Mouse (Mus musculus): Measurements from ENCODE around the gene Ttc9b. TPM values are rescaled to one million over a fixed set of nuclear protein-coding genes. Genes with fewer than 3 reads are reported as not detected.
A peak's percentile ranks its signal among the peaks of the same experiment; 100 is the strongest.

Ttc9b gene
- polyA plus RNA-seq, 1 experiment from 2014 or later, result 66.2 TPM

DNA sequence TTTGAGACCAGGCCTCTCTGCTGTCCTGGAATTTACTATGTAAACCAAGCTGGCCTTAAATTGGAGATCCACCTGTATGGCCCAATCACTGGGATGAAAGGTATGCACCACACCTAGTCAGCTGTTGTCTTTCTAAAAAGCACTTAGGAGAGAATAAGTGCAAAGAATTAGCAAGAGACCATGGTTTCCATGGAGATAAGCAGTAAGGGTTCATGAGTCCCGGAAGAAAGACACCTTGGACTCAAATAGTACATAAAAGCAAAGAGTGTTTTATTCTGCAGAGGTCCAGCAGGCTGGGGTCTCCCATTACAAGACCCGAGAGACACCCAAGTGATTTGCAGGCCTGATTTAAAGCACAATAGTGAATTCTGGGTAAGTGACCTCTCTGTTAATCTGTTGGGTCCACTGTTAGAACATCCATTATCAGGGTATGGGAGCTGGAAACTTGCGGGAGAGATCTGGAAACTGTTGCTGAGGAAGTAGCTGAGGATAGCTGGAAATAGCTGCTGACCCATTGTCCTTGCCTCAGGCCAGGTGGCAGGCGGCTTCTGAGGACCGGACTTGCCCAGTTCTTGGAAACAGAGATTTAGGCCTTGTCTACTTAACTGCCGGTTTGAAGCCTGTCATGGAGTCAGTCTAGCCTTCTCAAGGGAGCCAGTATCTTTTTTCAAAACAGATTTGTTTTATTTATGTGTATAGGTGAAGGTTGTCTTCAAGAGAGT is 6.3 kb upstream of the Ttc9b start:
- WGBS, result 86% methylated on average over 6 of the region's 6 CpGs
- H3K9ac ChIP-seq (replicated peaks), result no peak overlapping the region

GRCm38 (mm10) chr7:27649723-27650122 is 4.0 kb upstream of the Ttc9b start:
- 90% methylated on average over 11 of the region's 11 CpGs for WGBS
- ATAC-seq (replicated peaks), result no peak

More for the DNA sequence above, 6.3 kb upstream of the Ttc9b start:
- Histone ChIP-seq H3K27ac (replicated peaks) (no peak overlapping the region), H3K9me3 (no peaks in the 10 kb centered on the region), H3K27me3 (no peaks in the 10 kb centered on the region), H3K4me1 (no peaks in the 10 kb centered on the region), H3K4me3 (no peak overlapping the region), H3K4me2 (replicated peaks) (no peak overlapping the region), H3K36me3 (no peaks in the 10 kb centered on the region)
- no peak for ATAC-seq (replicated peaks)

DNA sequence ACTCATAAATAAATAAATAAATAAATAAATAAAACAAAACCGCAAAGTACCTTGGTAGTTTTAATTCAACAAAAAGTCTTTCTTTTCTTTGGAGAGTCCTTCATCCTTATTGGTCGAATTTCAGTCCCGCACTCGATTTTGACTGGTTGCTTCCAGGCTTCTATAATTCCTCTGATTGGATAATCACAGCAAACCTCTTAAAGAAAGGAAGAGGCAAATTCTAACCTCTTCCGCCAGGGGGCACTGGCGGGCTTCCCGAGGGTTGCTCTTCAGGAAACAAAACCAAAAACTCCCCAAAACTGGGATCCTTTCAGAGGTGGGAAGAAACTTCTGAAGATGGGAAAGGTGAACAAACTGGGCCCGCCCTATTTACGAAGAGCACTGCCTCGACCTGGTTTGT is 2.8 kb upstream of the Ttc9b start:
- Histone ChIP-seq H3K27ac (replicated peaks) (no peak overlapping the region), H3K4me2 (replicated peaks) (no peak overlapping the region), H3K36me3 (no peaks in the 10 kb centered on the region), H3K4me3 (0 out of 2 replicates have a peak overlapping the region, but pooled peaks have one; percentile 3), H3K4me1 (peaks cover 21% of the 10 kb centered on the region), H3K27me3 (no peaks in the 10 kb centered on the region), H3K9me3 (no peaks in the 10 kb centered on the region), H3K9ac (replicated peaks) (no peak overlapping the region)
- no peak for ATAC-seq (replicated peaks)
- WGBS, result 6% methylated on average over 10 of the region's 10 CpGs

More at GRCm38 (mm10) chr7:27649723-27650122, 4.0 kb upstream of the Ttc9b start:
- H3K4me2 ChIP-seq (replicated peaks), result no peak overlapping the region
- no peaks in the 10 kb centered on the region for H3K27me3 ChIP-seq
- H3K9ac ChIP-seq (replicated peaks), result no peak overlapping the region
- H3K27ac ChIP-seq (replicated peaks), result no peak overlapping the region
- H3K36me3 ChIP-seq, result no peaks in the 10 kb centered on the region
- no peaks in the 10 kb centered on the region for H3K9me3 ChIP-seq
- H3K4me1 ChIP-seq, result peaks cover 12% of the 10 kb centered on the region
- no peak overlapping the region for H3K4me3 ChIP-seq

GRCm38 (mm10) chr7:27654607-27655276 is 1.0 kb downstream of the Ttc9b start:
- Histone ChIP-seq H3K4me1 (peaks cover 21% of the 10 kb centered on the region), H3K27me3 (no peaks in the 10 kb centered on the region), H3K36me3 (peaks cover 14% of the 10 kb centered on the region), H3K4me3 (peak overlapping the region; percentile 76), H3K27ac (replicated peaks) (peak overlapping the region; percentile 95; the same call in 1 of the 2 replicates), H3K9me3 (no peaks in the 10 kb centered on the region), H3K4me2 (replicated peaks) (peak overlapping the region; percentile 83), H3K9ac (replicated peaks) (no peak overlapping the region)
- ATAC-seq (replicated peaks), result no peak
- WGBS, result 62% methylated on average over 20 of the region's 20 CpGs

DNA sequence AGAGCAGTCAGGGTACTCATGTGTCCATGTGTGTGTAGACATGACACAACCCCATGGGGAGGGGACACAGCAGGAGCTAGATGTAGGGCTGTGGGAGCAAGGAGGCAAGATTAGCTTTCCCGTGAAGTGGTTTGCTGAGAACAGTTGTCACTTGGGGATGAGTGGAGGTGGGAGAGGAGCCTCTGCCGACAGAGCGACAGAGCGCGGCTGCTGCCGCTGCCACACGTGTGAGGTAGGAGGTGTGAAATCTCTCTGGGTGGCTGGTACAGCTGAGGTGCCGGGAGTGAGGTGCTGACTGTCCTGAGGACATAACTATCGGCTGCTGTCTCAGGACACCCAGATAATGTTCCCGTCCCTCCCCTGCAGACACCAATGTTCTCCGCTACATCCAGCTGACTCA is 1.8 kb downstream of the Ttc9b start:
- no peak overlapping the region for H3K27ac ChIP-seq (replicated peaks)
- H3K36me3 ChIP-seq, result peaks cover 15% of the 10 kb centered on the region
- H3K9ac ChIP-seq (replicated peaks), result no peak overlapping the region
- no peaks in the 10 kb centered on the region for H3K27me3 ChIP-seq
- peaks cover 21% of the 10 kb centered on the region for H3K4me1 ChIP-seq
- WGBS, result 73% methylated on average over 11 of the region's 11 CpGs
- no peaks in the 10 kb centered on the region for H3K9me3 ChIP-seq
- H3K4me3 ChIP-seq, result no peak overlapping the region; the same call in 1 of the 2 replicates
- ATAC-seq (replicated peaks), result no peak
- peak overlapping the region; percentile 83; the same call in 1 of the 2 replicates for H3K4me2 ChIP-seq (replicated peaks)

- Histone ChIP-seq H3K4me3 (no peak overlapping the region), H3K9me3 (no peaks in the 10 kb centered on the region), H3K4me2 (replicated peaks) (no peak overlapping the region), H3K27ac (replicated peaks) (no peak overlapping the region), H3K36me3 (peaks cover 22% of the 10 kb centered on the region), H3K4me1 (peaks cover 21% of the 10 kb centered on the region), H3K9ac (replicated peaks) (no peak overlapping the region), H3K27me3 (no peaks in the 10 kb centered on the region)
- 90% methylated on average over 16 of the region's 16 CpGs for WGBS
- no peak for ATAC-seq (replicated peaks)
Measured at GRCm38 (mm10) chr7:27656600-27656999, 2.9 kb downstream of the Ttc9b start.

DNA sequence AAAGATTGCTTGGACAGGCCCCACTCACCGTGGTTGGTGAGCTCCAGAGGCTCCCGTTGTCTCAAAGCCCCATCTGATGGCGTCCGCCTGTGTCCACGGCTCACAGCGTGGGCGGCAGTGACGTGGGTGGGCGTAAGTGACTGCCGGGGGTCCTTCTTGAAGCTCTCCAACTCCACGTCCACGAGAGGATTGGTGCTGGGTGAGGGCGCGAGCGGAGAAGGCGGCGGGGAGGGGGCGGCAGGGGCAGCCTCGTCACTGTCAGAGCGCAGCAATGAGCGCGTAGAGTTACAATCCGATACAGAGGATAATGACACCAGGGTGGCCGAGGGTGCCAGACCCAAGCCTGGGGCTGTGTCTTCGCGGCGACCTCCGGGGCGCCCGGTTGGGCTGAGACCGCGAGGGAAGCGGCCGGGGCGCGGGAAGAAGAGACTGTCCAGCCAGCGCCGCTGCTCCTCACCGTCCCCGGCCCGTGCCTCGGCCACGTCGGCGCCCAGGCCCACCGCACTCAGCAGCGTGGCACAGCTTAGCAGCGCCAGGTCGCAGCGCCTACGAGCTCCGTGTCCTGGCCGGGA is 4.2 kb downstream of the Ttc9b start:
- peaks cover 27% of the 10 kb centered on the region for H3K36me3 ChIP-seq

DNA sequence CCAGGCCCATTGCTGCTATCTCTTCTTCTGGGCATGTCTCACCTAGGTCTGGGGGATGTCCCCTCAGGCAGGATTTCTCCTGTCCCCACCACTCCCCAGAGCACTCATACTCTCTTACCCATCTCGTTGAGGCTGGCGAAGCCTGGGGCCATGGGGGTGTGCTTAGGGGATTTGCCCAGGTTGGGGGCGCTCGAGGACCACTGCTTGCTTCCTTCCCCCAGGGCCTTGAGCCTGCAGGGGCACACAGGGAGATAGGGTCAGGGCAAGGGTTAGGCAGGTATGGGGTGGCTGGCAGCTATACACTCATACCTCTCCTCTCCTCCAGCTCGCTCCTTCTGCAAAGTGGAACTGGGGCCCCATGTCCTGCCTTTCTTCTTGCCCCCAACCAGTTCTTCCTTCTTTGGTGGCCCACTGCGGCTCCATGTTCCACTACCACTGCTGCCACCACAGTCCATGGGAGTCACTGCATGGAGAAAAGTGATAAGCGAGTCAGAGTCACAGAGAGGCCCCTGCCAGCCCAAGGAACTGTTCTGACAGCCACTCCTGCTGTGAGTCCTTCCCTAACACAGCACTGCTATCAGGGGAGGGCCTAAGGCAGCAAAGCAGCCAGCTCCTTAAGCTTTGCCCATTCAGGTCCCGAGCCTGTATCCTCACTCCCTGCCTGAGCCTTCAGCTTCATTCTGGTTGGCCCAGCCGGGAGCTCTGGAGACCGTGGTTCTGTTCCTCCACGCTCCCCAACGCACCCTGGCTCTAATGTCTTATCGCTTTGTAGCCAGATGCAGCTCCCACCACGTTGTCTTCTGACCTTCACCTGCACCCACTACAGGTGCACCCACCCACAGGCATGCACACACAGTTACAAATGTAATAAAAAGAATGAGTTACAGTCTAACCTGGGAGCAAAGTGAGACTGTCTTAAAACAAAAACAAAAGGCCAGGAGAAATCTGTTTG is 5.3 kb downstream of the Ttc9b start:
- ATAC-seq (replicated peaks), result no peak
- no peak overlapping the region for H3K27ac ChIP-seq (replicated peaks)
- peaks cover 27% of the 10 kb centered on the region for H3K36me3 ChIP-seq
- peaks cover 14% of the 10 kb centered on the region for H3K4me1 ChIP-seq
- no peak overlapping the region for H3K4me3 ChIP-seq
- H3K4me2 ChIP-seq (replicated peaks), result no peak overlapping the region
- 63% methylated on average over 14 of the region's 14 CpGs for WGBS
- no peak overlapping the region for H3K9ac ChIP-seq (replicated peaks)
- no peaks in the 10 kb centered on the region for H3K9me3 ChIP-seq
- no peaks in the 10 kb centered on the region for H3K27me3 ChIP-seq

More for the DNA sequence above, 4.2 kb downstream of the Ttc9b start:
- no peaks in the 10 kb centered on the region for H3K27me3 ChIP-seq
- no peak overlapping the region for H3K4me3 ChIP-seq
- no peak overlapping the region for H3K27ac ChIP-seq (replicated peaks)
- no peak for ATAC-seq (replicated peaks)
- WGBS, result 38% methylated on average over 53 of the region's 53 CpGs
- no peaks in the 10 kb centered on the region for H3K9me3 ChIP-seq
- no peak overlapping the region; the same call in 1 of the 2 replicates for H3K9ac ChIP-seq (replicated peaks)
- peaks cover 21% of the 10 kb centered on the region for H3K4me1 ChIP-seq
- H3K4me2 ChIP-seq (replicated peaks), result no peak overlapping the region

DNA sequence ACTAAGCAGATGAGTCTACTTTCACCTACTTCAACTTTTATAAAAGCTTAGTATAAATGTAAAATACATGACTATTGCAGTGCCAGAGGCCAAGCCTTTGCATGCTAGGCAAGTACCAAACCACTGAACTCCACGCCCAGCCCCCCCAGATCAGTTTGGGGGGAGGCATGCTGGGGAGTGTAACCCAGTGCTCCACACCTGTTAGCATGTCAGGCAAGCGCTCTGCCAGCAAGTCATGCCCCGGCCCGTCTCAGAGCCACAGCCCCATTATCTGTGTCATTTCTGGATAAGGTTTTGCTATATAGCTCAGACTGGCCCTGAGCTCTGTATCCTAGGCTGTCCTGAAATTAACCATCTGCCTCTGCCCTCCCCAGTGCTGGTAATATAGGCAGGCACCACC is 8.3 kb downstream of the Ttc9b start:
- Histone ChIP-seq H3K4me1 (no peaks in the 10 kb centered on the region), H3K27ac (replicated peaks) (no peak overlapping the region), H3K9me3 (no peaks in the 10 kb centered on the region), H3K9ac (replicated peaks) (no peak overlapping the region), H3K4me2 (replicated peaks) (no peak overlapping the region), H3K4me3 (no peak overlapping the region), H3K27me3 (no peaks in the 10 kb centered on the region), H3K36me3 (peaks cover 43% of the 10 kb centered on the region)
- 96% methylated on average over 4 of the region's 4 CpGs for WGBS
- no peak for ATAC-seq (replicated peaks)

GRCm38 (mm10) chr7:27673064-27673574 is 19.4 kb downstream of the Ttc9b start:
- H3K27ac ChIP-seq (replicated peaks), result no peak overlapping the region; the same call in 1 of the 2 replicates
- H3K9me3 ChIP-seq, result no peaks in the 10 kb centered on the region
- no peak for ATAC-seq (replicated peaks)
- peak overlapping the region; percentile 81 for H3K4me3 ChIP-seq
- peaks cover 19% of the 10 kb centered on the region for H3K36me3 ChIP-seq
- H3K4me1 ChIP-seq, result peaks cover 51% of the 10 kb centered on the region
- H3K4me2 ChIP-seq (replicated peaks), result peak overlapping the region; percentile 99
- WGBS, result 48% methylated on average over 9 of the region's 9 CpGs
- H3K9ac ChIP-seq (replicated peaks), result peak overlapping the region; percentile 83
- H3K27me3 ChIP-seq, result no peaks in the 10 kb centered on the region

- Histone ChIP-seq H3K27ac (replicated peaks) (peak overlapping the region; percentile 94), H3K27me3 (no peaks in the 10 kb centered on the region), H3K36me3 (peaks cover 17% of the 10 kb centered on the region), H3K9ac (replicated peaks) (peak overlapping the region; percentile 83), H3K4me2 (replicated peaks) (peak overlapping the region; percentile 99), H3K4me3 (peak overlapping the region; percentile 81), H3K4me1 (peaks cover 51% of the 10 kb centered on the region), H3K9me3 (no peaks in the 10 kb centered on the region)
- ATAC-seq (replicated peaks), result peak; percentile 8; the same call in 1 of the 2 replicates
- WGBS, result under 1% methylated on average over 52 of the region's 52 CpGs
Measured at GRCm38 (mm10) chr7:27673575-27674131, 19.9 kb downstream of the Ttc9b start.
